Comparison of ENCODE assay signal across 9 mouse cellular contexts in genomic region chr10:80385310-80385709, GRCm38 (mm10). TPM values are rescaled to one million over a fixed set of nuclear protein-coding genes. Genes with fewer than 3 reads are reported as not detected.
A peak's percentile ranks its signal among the peaks of the same experiment; 100 is the strongest.
DNase-seq lines count a peak whose midpoint lies in the region; ATAC-seq and TF ChIP-seq lines count a peak whose summit lies in the region.
"Had no signal": no experiment of that assay in that cellular context is flagged by ENCODE, and none has a peak within 500 bp of the region (broad histone marks: within the 10 kb centered on the region; RNA-seq: fewer than 3 reads in every experiment).

No protein-coding gene starts in this region.

- peak overlapping the region; percentile 96 for H3K9ac ChIP-seq in heart, embryonic 14.5 days (ENCODE audit: low read length)
- peak overlapping the region; percentile 100 for H3K9ac ChIP-seq in hindbrain, embryonic 13.5 days
- peak overlapping the region; percentile 99 for H3K9ac ChIP-seq in midbrain, postnatal 0 days (replicated peaks; ENCODE audit: low read length, poor library complexity, severe bottlenecking)

- WGBS in heart, embryonic 14.5 days: 26% methylated on average over 7 of the region's 7 CpGs
- WGBS in hindbrain, embryonic 13.5 days: 8% methylated on average over 7 of the region's 7 CpGs
- WGBS in midbrain, postnatal 0 days: 3% methylated on average over 7 of the region's 7 CpGs

- H3K9me3 ChIP-seq in heart, embryonic 14.5 days (ENCODE audit: control insufficient read depth, low read length): no peaks in the 10 kb centered on the region
- no peaks in the 10 kb centered on the region for H3K9me3 ChIP-seq in hindbrain, embryonic 13.5 days
- no peaks in the 10 kb centered on the region for H3K9me3 ChIP-seq in midbrain, postnatal 0 days (ENCODE audit: low read length)

- H3K27me3 ChIP-seq in heart, embryonic 14.5 days (ENCODE audit: control insufficient read depth, insufficient read depth, low read length): no peaks in the 10 kb centered on the region
- H3K27me3 ChIP-seq in hindbrain, embryonic 13.5 days: no peaks in the 10 kb centered on the region
- no peaks in the 10 kb centered on the region for H3K27me3 ChIP-seq in midbrain, postnatal 0 days (ENCODE audit: insufficient read depth, low read length)

- H3K36me3 ChIP-seq in heart, embryonic 14.5 days (ENCODE audit: control insufficient read depth, insufficient read depth, low read length): peaks cover 46% of the 10 kb centered on the region
- peaks cover 51% of the 10 kb centered on the region for H3K36me3 ChIP-seq in hindbrain, embryonic 13.5 days
- H3K36me3 ChIP-seq in midbrain, postnatal 0 days (ENCODE audit: insufficient read depth, low read length): peaks cover 20% of the 10 kb centered on the region

- DNase-seq in heart, postnatal 14 days: no peak
- DNase-seq in midbrain, postnatal 0 days (ENCODE audit: low spot score): peak; percentile 55
- DNase-seq in right cerebral cortex, postnatal 4 days: no peak
- DNase-seq in embryo, embryonic 9.5 days (ENCODE audit: extremely low spot score): no peak
- no peak for DNase-seq in spleen, adult 18-20 months

- peak overlapping the region; percentile 63 to 86 for H3K4me3 ChIP-seq in heart, embryonic 14.5 days (ENCODE audit: control insufficient read depth in 1 of 2, insufficient read depth in 1 of 2, low read depth in 1 of 2, low read length in 2 of 2)
- H3K4me3 ChIP-seq in brown adipose tissue, adult 24 weeks (ENCODE audit: insufficient read depth, low read depth, low read length): peak overlapping the region; percentile 75
- peak overlapping the region; percentile 98 for H3K4me3 ChIP-seq in hindbrain, embryonic 13.5 days
- peak overlapping the region; percentile 59 for H3K4me3 ChIP-seq in midbrain, postnatal 0 days (ENCODE audit: low read depth, low read length)

- peak overlapping the region in 1 of 2 experiments; percentile 85; a peak in 2 of 4 replicates for H3K27ac ChIP-seq in heart, embryonic 14.5 days (replicated peaks in 1 of 2; ENCODE audit: control insufficient read depth in 1 of 2, insufficient read depth in 1 of 2, low read depth in 2 of 2, low read length in 2 of 2)
- no peak overlapping the region for H3K27ac ChIP-seq in brown adipose tissue, adult 24 weeks (replicated peaks; ENCODE audit: low read depth, low read length)
- peak overlapping the region; percentile 99 for H3K27ac ChIP-seq in hindbrain, embryonic 13.5 days
- peak overlapping the region; percentile 96 for H3K27ac ChIP-seq in midbrain, postnatal 0 days (ENCODE audit: low read depth, low read length)

- no peak for ATAC-seq in heart, embryonic 14.5 days (ENCODE audit: insufficient number of reproducible peaks, insufficient read depth, low FRiP score, low read depth)
- 0 out of 2 replicates have a peak, but pooled peaks have one; percentile 8 for ATAC-seq in hindbrain, embryonic 13.5 days (ENCODE audit: low FRiP score)
- no peak for ATAC-seq in midbrain, postnatal 0 days (ENCODE audit: low FRiP score)

- H3K4me1 ChIP-seq in heart, embryonic 14.5 days (ENCODE audit: control insufficient read depth in 2 of 2, insufficient read depth in 2 of 2, low read length in 2 of 2): peaks cover 23 to 30% of the 10 kb centered on the region in 2 experiments
- H3K4me1 ChIP-seq in brown adipose tissue, adult 24 weeks (ENCODE audit: control insufficient read depth, insufficient read depth, insufficient read length, low read length): peaks cover 19% of the 10 kb centered on the region
- H3K4me1 ChIP-seq in hindbrain, embryonic 13.5 days (replicated peaks): peaks cover 57% of the 10 kb centered on the region
- H3K4me1 ChIP-seq in midbrain, postnatal 0 days (ENCODE audit: insufficient read depth, low read length): peaks cover 16% of the 10 kb centered on the region

- TF ChIP-seq CTCF in midbrain, postnatal 0 days (IDR thresholded peaks at IDR 0.05): no peak

- H3K4me2 ChIP-seq in heart, embryonic 14.5 days (ENCODE audit: low read length): peak overlapping the region; percentile 96
- peak overlapping the region; percentile 100 for H3K4me2 ChIP-seq in hindbrain, embryonic 13.5 days
- H3K4me2 ChIP-seq in midbrain, postnatal 0 days (ENCODE audit: low read depth, low read length, poor library complexity, severe bottlenecking): peak overlapping the region; percentile 94

- intact Hi-C loops in heart, postnatal 14 days (cut with DNase I): no loop called here

RNA-seq across cellular contexts. Expression of gene Mex3d, which starts 2.1 kb away (rescaled TPM):
- 3.9 and 6.3 TPM in 2 replicates for polyA plus RNA-seq in heart, embryonic 14.5 days (2014; fragmentation: Nextera tagmentation; extraction: Ambion mirVana)
- total RNA-seq in heart, postnatal 14 days (2021): 10 to 100 TPM; 11.8 to 12.2 TPM
- polyA plus RNA-seq in brown adipose tissue, adult 24 weeks (2012; ENCODE audit: insufficient read depth, insufficient read length, missing spikeins): 3.3 and 3.7 TPM in 2 replicates
- 14.8 and 16.5 TPM in 2 replicates for polyA plus RNA-seq in hindbrain, embryonic 13.5 days (2015; fragmentation: Nextera tagmentation; extraction: Ambion mirVana)
- total RNA-seq in midbrain, postnatal 0 days (2014; rRNA removed): 118 and 147 TPM in 2 replicates
- 12.5 and 13.9 TPM in 2 replicates for polyA plus RNA-seq in midbrain, postnatal 0 days (2015; fragmentation: Nextera tagmentation; extraction: Ambion mirVana)

RNA-seq across cellular contexts. Expression of gene Mbd3, which starts 14.0 kb away (rescaled TPM):
- 116 and 125 TPM in 2 replicates for polyA plus RNA-seq in heart, embryonic 14.5 days (2014; fragmentation: Nextera tagmentation; extraction: Ambion mirVana)
- total RNA-seq in heart, postnatal 14 days (2021): 10 to 100 TPM; 78.6 to 84.0 TPM
- 79.3 and 90.4 TPM in 2 replicates for polyA plus RNA-seq in brown adipose tissue, adult 24 weeks (2012; ENCODE audit: insufficient read depth, insufficient read length, missing spikeins)
- 230 TPM in 2 replicates for polyA plus RNA-seq in hindbrain, embryonic 13.5 days (2015; fragmentation: Nextera tagmentation; extraction: Ambion mirVana)
- total RNA-seq in midbrain, postnatal 0 days (2014; rRNA removed): 30.4 and 47.0 TPM in 2 replicates
- 154 and 157 TPM in 2 replicates for polyA plus RNA-seq in midbrain, postnatal 0 days (2015; fragmentation: Nextera tagmentation; extraction: Ambion mirVana)

RNA-seq across cellular contexts. Expression of gene Uqcr11, which starts 21.3 kb away (rescaled TPM):
- polyA plus RNA-seq in heart, embryonic 14.5 days (2014; fragmentation: Nextera tagmentation; extraction: Ambion mirVana): 2,007 and 2,169 TPM in 2 replicates
- total RNA-seq in heart, postnatal 14 days (2021): 1,000 to 10,000 TPM; 1,852 to 1,908 TPM
- 2,528 and 2,993 TPM in 2 replicates for polyA plus RNA-seq in brown adipose tissue, adult 24 weeks (2012; ENCODE audit: insufficient read depth, insufficient read length, missing spikeins)
- polyA plus RNA-seq in hindbrain, embryonic 13.5 days (2015; fragmentation: Nextera tagmentation; extraction: Ambion mirVana): 575 and 577 TPM in 2 replicates
- 295 and 379 TPM in 2 replicates for total RNA-seq in midbrain, postnatal 0 days (2014; rRNA removed)
- 638 and 795 TPM in 2 replicates for polyA plus RNA-seq in midbrain, postnatal 0 days (2015; fragmentation: Nextera tagmentation; extraction: Ambion mirVana)

RNA-seq across cellular contexts. Expression of gene Plk5, which starts 29.1 kb away (rescaled TPM):
- polyA plus RNA-seq in heart, embryonic 14.5 days (2014; fragmentation: Nextera tagmentation; extraction: Ambion mirVana): not detected in 2 replicates
- under 1 TPM; 0.12 to 0.22 TPM for total RNA-seq in heart, postnatal 14 days (2021)
- not detected in 2 replicates for polyA plus RNA-seq in brown adipose tissue, adult 24 weeks (2012; ENCODE audit: insufficient read depth, insufficient read length, missing spikeins)
- 1.2 and 1.7 TPM in 2 replicates for polyA plus RNA-seq in hindbrain, embryonic 13.5 days (2015; fragmentation: Nextera tagmentation; extraction: Ambion mirVana)
- total RNA-seq in midbrain, postnatal 0 days (2014; rRNA removed): 17.5 and 23.1 TPM in 2 replicates
- polyA plus RNA-seq in midbrain, postnatal 0 days (2015; fragmentation: Nextera tagmentation; extraction: Ambion mirVana): 12.5 and 12.8 TPM in 2 replicates
- total RNA-seq: hematopoietic stem cell, adult 5-6 weeks had no signal

RNA-seq across cellular contexts. Expression of gene Adamtsl5, which starts 37.1 kb away (rescaled TPM):
- 6.8 and 7.8 TPM in 2 replicates for polyA plus RNA-seq in heart, embryonic 14.5 days (2014; fragmentation: Nextera tagmentation; extraction: Ambion mirVana)
- total RNA-seq in heart, postnatal 14 days (2021): 10 to 100 TPM; 43.8 to 44.5 TPM
- 2.9 and 4.2 TPM in 2 replicates for polyA plus RNA-seq in brown adipose tissue, adult 24 weeks (2012; ENCODE audit: insufficient read depth, insufficient read length, missing spikeins)
- polyA plus RNA-seq in hindbrain, embryonic 13.5 days (2015; fragmentation: Nextera tagmentation; extraction: Ambion mirVana): 0.42 and 0.66 TPM in 2 replicates
- total RNA-seq in midbrain, postnatal 0 days (2014; rRNA removed): 0.71 and 0.77 TPM in 2 replicates
- 0.62 and 0.71 TPM in 2 replicates for polyA plus RNA-seq in midbrain, postnatal 0 days (2015; fragmentation: Nextera tagmentation; extraction: Ambion mirVana)
